Mouse (Mus musculus): ENCODE results near the gene C1qbp.

The C1qbp gene

GRCm38 (mm10) chr11:70973947-70974346 is 8.9 kb downstream of the C1qbp start:
- no peak for DNase-seq (ENCODE audit: low read depth, low spot score)

GRCm38 (mm10) chr11:70972586-70972985 is 10.2 kb downstream of the C1qbp start:
- DNase-seq (ENCODE audit: low read depth, low spot score) = no peak

- DNase-seq (ENCODE audit: low read depth, low spot score) = peak; percentile 84
Measured at GRCm38 (mm10) chr11:70970560-70971540, 12.0 kb downstream of the C1qbp start.

- DNase-seq (ENCODE audit: low read depth, low spot score) = peak; percentile 95
Measured at GRCm38 (mm10) chr11:70969821-70970559, 12.8 kb downstream of the C1qbp start, which contains the start of the genes Nup88 and Rpain. Nup88 (minus strand) TSS chr11:70969973. Rpain (plus strand) TSS chr11:70970213.

GRCm38 (mm10) chr11:70969271-70969794 is 13.5 kb downstream of the C1qbp start:
- DNase-seq (ENCODE audit: low read depth, low spot score) = peak; percentile 31

- DNase-seq (ENCODE audit: low read depth, low spot score) = peak; percentile 47
Measured at GRCm38 (mm10) chr11:70964222-70964907, 18.5 kb downstream of the C1qbp start.

- no peak for DNase-seq (ENCODE audit: low read depth, low spot score)
Measured at GRCm38 (mm10) chr11:70960786-70961554, 21.9 kb downstream of the C1qbp start.

GRCm38 (mm10) chr11:70954711-70955110 is 28.1 kb downstream of the C1qbp start:
- DNase-seq (ENCODE audit: low read depth, low spot score) = no peak

GRCm38 (mm10) chr11:70944935-70945817 is 37.6 kb downstream of the C1qbp start:
- no peak for DNase-seq (ENCODE audit: low read depth, low spot score)

GRCm38 (mm10) chr11:70943651-70944050 is 39.2 kb downstream of the C1qbp start:
- no peak for DNase-seq (ENCODE audit: low read depth, low spot score)

- no peak for DNase-seq (ENCODE audit: low read depth, low spot score)
Measured at GRCm38 (mm10) chr11:70942596-70942995, 40.2 kb downstream of the C1qbp start.

GRCm38 (mm10) chr11:70935316-70935715 is 47.5 kb downstream of the C1qbp start:
- DNase-seq (ENCODE audit: low read depth, low spot score) = no peak

GRCm38 (mm10) chr11:70931461-70931860 is 51.4 kb downstream of the C1qbp start:
- DNase-seq (ENCODE audit: low read depth, low spot score) = no peak

Data from c-Kit-negative CD71-positive TER-119-positive erythroid progenitor cells, embryonic 14.5 days (primary cell).